Mouse (Mus musculus): ENCODE results near the gene C730034F03Rik.

The C730034F03Rik gene

DNA sequence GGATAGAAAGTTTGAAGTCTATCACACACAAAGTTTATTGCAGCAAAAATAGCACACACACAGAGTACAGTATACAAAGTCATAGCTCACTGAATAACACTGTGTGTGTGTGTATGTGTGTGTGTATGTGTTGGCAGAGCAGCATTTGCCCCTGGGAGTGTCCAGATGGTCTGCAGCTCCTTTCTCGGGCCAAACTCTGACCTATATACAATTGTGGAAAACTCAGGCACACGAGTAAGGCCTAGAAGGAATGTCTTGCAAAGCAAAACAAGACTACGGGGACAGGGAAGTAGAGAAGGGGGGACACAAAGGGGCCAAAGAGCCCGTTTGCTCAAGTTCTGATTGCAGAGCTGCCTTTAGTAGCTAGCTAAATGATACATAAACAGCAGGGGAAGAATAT, 3.6 kb downstream of the C730034F03Rik start:
- DNase-seq (ENCODE audit: low spot score), result peak; percentile 36

DNA sequence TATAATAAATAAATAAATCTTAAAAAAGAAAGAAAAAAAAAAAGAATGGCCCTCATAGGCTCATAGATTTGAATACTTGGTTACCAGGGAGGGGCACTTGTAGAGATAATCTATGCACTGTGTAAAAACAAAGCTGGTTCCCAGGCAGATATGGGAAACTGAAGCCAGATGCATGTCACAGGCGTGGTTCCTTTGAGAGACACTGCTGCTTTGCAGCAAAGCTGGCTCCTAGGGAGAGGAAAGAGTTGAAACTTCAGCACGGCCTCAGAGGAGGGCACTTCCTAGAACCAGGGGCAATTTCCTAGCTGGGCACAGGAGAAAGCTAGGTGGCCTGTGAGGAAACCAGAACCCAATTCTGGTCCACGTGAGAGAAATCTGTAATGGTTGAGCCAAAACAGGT, 4.7 kb downstream of the C730034F03Rik start:
- no peak for DNase-seq (ENCODE audit: low spot score)

GRCm38 (mm10) chr15:89435878-89436277, 6.5 kb downstream of the C730034F03Rik start:
- DNase-seq (ENCODE audit: low spot score), result no peak

- DNase-seq (ENCODE audit: low spot score), result peak; percentile 47
These were observed 13.2 kb downstream of the C730034F03Rik start for GRCm38 (mm10) chr15:89442486-89443070.

DNA sequence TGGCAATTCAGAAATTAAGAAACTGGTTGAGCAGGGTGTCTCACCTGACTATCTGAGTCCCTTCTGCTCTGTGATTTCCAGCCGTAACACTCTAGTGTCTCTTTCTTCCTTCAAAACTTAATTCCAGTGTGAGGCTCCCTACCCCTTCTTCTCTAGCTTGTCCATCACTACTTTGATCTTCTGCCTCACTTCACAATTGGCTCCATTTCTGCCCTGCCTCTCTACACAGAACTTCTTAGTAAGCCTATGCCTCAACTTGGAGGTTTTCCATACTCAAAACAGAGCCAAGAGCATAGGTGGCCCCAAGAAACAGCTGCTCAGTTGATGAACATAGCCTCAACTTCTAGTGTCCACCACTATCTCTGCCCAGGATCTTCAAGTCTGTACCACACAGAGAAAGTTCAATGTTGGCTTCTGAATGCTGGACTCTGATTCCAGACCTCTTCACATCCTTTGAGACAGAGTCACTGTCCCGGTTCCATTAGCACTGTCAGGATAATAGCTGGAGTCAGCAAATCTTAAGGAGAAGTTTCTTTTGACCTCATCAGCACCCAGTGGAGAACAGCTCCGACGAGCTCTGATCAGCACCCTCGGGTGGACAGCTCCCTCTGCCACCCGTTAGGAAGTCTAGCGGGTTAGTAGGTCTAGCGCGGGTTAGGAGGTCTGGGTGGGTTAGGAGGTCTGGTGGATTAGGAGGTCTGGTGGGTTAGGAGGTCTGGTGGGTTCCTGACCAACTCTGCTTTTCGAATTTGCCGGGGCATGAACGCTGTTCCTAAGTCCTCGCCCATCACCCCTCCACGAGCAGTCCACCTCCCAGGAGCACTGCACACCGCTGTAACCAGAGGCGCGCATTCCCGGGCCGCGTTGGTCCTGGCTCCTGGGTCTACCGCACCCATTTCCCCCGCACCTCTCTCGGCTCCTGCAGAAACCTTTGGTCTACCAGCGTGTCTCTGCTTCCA, 23.8 kb downstream of the C730034F03Rik start:
- peak; percentile 74 for DNase-seq (ENCODE audit: low spot score)

- DNase-seq (ENCODE audit: low spot score), result peak; percentile 64
These were observed 24.6 kb downstream of the C730034F03Rik start, which contains the start of gene Mapk8ip2 for GRCm38 (mm10) chr15:89453865-89454478. Mapk8ip2 (plus strand) TSS chr15:89453913.

GRCm38 (mm10) chr15:89454857-89455256, 25.5 kb downstream of the C730034F03Rik start:
- no peak for DNase-seq (ENCODE audit: low spot score)

DNA sequence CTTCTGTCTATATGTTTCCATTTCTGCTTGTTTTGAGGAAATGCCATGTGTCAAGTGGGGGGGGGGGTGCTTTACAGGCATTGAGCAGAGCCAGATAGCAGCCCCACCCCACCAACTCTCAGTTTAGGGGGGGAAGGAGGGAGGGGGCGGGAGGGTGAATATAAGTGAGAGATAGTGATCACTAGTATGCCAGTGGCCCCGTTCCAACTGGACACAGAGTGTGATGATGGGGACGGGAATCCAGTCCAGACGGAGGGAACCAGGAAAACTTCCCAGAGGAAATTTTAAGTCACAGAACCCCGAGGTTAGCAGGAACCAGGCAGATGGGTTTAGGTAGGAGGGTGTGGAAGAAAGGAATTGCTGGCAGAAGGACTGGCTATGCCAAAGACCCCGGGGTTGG, 26.3 kb downstream of the C730034F03Rik start:
- DNase-seq (ENCODE audit: low spot score), result no peak

DNA sequence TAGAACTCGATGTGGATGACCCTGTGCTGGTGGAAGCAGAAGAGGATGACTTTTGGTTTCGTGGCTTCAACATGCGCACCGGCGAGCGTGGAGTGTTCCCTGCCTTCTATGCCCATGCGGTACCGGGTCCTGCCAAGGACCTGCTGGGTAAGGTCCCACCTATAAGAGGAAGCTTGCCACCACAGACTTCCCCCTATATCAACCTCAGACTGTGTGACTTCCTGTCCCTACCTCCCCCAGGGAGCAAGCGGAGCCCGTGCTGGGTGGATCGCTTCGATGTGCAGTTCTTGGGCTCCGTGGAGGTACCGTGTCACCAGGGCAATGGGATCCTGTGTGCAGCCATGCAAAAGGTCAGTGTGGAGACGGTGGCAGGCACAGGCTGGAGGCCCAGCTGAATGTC, 29.6 kb downstream of the C730034F03Rik start:
- no peak for DNase-seq (ENCODE audit: low spot score)

DNA sequence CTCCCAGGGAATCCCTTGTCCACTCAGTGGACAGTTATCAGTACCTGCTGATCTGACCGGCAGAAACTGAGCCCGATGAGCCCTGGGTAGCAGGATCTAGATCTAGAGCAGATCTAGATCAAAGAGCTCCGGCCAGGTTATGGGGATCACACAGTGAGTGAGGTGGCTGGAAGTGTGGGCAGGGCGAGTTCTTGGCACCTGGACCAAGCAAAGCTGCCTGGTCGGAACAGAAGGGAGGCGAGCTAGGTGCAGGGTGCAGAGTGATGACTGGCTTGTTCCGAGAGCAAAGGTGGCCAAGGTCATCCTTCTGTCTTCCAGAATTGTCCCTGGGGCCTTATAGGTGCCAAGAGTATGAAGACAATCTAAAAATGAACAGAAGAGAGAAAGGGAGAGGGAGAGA, 30.4 kb downstream of the C730034F03Rik start:
- no peak for DNase-seq (ENCODE audit: low spot score)

- DNase-seq (ENCODE audit: low spot score), result no peak
These were observed 30.9 kb downstream of the C730034F03Rik start for GRCm38 (mm10) chr15:89460298-89460697.

DNA sequence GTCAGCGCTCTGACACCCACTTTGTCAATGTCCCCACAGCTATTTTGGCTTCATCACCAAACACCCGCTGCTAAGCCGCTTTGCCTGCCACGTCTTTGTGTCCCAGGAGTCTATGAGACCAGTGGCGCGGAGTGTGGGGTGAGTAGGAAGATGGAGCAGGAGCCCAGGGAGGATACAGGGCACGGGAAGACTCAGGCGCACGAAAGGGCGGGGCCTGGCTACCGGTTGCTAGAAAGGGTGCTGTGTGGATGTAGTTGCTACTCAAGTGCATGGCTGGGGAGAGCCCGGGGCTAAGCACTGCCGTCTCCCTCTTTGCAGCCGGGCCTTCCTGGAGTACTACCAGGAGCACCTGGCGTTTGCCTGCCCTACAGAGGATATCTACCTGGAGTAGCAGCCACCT, 31.9 kb downstream of the C730034F03Rik start:
- DNase-seq (ENCODE audit: low spot score), result no peak

DNA sequence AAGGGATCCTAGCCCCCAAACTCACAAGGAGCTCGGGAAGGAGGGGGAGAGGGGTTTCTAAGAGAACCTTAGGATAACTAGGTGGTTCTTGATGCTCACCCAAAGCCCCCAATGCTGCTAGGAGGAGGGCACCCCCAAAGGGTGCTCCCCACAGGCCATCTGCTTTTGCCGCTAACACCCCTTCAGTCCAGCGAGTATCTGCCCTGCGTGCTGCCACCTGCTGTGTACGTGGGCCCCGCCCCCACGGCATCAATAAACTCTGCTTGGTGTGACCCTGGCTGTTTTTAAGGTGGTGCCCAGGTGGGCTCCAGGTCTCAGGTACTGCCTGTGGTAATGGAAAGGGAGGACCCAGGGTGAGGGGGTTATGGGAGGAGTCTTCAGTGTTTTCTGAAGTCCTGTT, 32.8 kb downstream of the C730034F03Rik start:
- no peak for DNase-seq (ENCODE audit: low spot score)

GRCm38 (mm10) chr15:89463334-89464235, 34.2 kb downstream of the C730034F03Rik start:
- no peak for DNase-seq (ENCODE audit: low spot score)

DNA sequence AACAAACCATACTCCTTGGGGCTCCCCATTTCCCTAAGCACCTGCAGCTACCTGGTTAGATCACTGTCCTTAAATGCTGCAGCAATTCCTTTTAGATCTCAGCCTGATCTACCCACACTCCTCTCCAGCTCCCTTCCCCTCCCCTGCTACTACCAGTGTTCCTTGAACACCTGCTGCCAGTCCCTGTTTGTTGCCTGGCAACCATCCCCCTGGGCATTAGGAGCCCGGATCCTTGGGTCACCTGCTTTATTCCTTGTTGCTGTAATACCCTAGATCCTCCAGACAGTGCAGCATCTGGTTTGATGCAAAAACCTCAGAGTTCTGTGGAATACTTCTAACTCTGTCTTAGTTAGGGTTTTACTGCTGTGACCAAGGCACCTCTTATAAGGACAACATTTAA, 35.7 kb downstream of the C730034F03Rik start:
- peak; percentile 56 for DNase-seq (ENCODE audit: low spot score)

- peak; percentile 78 for DNase-seq (ENCODE audit: low spot score)
These were observed 39.2 kb downstream of the C730034F03Rik start for GRCm38 (mm10) chr15:89468577-89468976.

- no peak for DNase-seq (ENCODE audit: low spot score)
These were observed 42.1 kb downstream of the C730034F03Rik start for GRCm38 (mm10) chr15:89471476-89471875.

- no peak for DNase-seq (ENCODE audit: low spot score)
These were observed 44.0 kb downstream of the C730034F03Rik start for GRCm38 (mm10) chr15:89473370-89473769.

DNA sequence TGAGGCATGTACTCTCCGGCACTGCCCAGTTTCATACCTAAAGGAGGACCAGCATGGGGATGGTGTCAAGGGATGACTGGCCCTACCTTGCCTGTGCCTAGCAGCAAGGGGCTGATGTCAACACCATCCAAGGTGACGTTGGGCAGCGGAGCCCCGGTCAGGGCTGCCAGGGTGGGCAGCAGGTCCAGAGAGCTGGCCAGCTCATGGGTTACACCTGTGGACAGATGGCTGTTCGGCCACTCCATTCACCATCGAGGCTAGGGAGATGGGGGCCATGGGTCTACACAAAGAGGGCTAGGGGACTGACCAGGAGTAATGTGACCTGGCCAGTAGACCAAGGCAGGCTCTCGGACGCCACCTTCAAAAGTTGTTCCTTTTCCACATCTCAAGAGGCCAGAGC, 44.5 kb downstream of the C730034F03Rik start:
- DNase-seq (ENCODE audit: low spot score), result no peak

- DNase-seq (ENCODE audit: low spot score), result no peak
These were observed 45.4 kb downstream of the C730034F03Rik start for GRCm38 (mm10) chr15:89474596-89475292.

GRCm38 (mm10) chr15:89475293-89475600, 45.9 kb downstream of the C730034F03Rik start:
- no peak for DNase-seq (ENCODE audit: low spot score)

Measured in retina, embryonic 14.5 days (tissue).